Mouse (Mus musculus): ENCODE measurements around the gene Cep78.

Cep78 gene

GRCm38 (mm10) chr19:15910987-15911386, 73.8 kb downstream of the Cep78 start:
- intact Hi-C loops (cut with DNase I) = no loop called here

GRCm38 (mm10) chr19:15910488-15910887, 74.3 kb downstream of the Cep78 start:
- intact Hi-C loops (cut with DNase I) = no loop called here

GRCm38 (mm10) chr19:15908016-15908415, 76.8 kb downstream of the Cep78 start:
- intact Hi-C loops (cut with DNase I) = no loop called here

Data from adrenal gland (tissue).